Mouse (Mus musculus): ENCODE measurements around the gene Creg2.
"Not testable (repeated sequence)": the region's sequence is repeated elsewhere in the genome, so short reads cannot be mapped to it uniquely, and the experiment has no call there.

The Creg2 gene

DNA sequence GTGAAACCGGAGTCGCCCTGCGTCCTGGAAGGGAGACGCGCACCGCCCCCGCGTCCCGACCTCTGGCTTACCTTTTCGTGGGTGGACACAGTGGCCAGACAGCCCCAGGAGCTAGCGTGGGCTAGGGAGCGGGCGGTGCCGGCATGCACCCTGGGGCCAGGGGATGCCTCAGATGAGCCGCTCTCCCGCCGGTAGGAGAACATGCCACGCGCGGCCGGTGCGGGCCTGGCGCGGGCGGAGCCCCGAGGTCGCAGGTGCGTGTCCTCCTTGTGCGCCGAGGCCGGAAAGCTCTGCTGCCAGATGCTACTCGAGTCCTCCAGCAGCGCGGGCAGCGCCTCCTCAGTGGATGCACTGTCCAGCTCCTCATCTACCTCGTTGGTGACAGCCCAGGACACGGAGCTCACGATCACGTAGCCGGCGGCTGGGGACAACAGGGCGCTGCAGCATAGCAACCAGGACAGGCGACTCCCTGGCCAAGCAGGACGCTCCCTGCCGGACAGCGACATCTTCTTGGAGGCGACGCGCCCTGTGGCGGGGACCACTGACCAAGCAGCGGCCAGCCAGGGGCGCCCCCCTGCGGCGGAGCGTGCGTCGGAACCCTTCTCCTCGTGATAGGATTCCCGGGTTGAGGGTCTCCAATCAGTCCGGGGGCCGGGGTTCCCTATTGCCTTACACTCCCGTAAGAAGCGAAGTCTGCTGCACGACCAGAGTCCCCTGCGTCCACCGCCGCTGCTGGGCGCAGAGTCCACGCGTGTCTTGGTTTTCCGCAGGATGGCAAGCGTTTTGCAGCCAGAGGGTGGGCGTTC, 636 bp downstream of the Creg2 start:
- in situ Hi-C loops (cut with MboI) = no loop called here

GRCm38 (mm10) chr1:39649691-39650434, 1.4 kb downstream of the Creg2 start:
- in situ Hi-C loops (cut with MboI) = no loop called here

DNA sequence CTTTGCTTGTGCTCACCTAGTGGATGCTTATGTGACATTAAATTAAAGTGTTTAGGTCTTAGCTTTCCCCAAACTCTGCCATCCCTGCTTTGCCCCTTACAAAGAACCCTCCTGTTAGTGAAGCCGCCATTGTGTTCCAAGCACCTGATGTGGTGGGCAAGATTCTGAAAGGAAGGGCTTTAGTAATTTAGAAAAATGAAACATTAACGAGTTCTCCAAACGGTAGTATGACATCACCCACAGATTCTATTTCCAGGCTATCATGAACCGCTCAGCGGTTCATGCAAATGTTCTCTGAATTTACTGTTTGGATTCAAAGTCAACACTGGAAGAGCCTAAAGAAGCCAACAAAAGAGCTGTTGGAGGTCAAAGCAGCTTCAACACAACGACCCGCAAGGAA, 2.7 kb downstream of the Creg2 start:
- in situ Hi-C loops (cut with MboI) = no loop called here

DNA sequence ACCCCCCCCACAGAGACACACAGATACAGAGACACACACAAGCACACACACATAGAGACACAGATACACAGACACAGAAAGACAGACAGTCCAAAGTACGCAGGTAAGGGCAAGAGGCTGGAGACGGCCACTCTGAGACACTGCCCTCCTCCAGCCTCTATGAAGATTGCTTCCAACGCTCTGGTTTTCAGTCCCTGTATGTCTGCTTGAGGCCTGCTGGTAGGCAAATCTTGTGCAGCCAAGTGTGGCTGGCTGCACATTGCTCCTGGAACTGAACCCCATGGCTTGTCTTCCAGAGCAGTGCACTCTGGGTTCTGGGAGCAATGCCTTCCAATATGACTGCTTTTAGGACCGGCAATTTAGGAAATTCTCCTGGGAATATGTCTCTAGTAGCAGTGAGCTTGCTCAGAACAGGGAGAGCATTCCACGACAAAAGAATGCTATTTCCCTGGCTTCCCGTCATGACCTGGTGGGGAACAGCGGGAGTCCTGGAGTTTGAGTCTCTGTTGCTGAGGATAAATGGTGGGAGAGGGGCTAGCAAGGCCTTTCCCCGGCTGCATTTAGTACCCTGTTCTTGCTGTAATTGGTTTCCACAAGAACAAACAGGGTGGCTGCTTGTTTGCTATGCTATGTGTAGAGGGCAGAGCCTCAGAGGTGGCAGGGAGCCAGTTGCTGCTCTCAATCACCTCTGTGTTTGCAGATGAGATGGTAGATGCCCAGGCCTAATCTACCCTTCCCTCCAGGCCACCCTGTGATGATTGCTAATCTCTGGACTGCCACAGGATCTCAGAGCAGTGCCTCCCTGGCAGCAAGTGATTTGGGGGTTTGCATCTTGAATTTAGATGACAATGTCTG, 5.1 kb downstream of the Creg2 start:
- in situ Hi-C loops (cut with MboI) = no loop called here

- in situ Hi-C loops (cut with MboI) = no loop called here
Observed at GRCm38 (mm10) chr1:39644333-39644732, 6.9 kb downstream of the Creg2 start.

- in situ Hi-C loops (cut with MboI) = no loop called here
Observed at GRCm38 (mm10) chr1:39641667-39642066, 9.6 kb downstream of the Creg2 start.

- in situ Hi-C loops (cut with MboI) = no loop called here
Observed at GRCm38 (mm10) chr1:39637139-39637538, 14.1 kb downstream of the Creg2 start.

DNA sequence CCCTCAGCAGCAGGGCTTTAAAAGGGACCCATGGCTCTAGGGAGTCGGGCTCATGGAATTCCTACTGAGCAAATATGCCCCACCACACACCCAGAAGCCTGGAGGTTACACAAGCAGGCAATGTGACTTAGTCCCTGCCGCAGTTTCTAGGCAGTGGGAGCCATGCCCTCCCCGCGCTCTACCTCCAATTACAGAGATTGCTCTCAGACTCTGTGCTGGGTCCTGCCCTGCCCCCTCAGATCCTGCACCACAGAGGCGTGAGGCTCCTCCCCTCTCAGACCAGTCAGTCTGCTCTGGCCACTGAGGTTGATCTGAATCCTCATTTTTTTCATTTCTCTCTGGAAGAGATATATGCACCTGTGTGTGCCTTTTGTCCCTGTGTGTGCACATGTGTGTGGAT, 14.6 kb downstream of the Creg2 start:
- in situ Hi-C loops (cut with MboI) = no loop called here

DNA sequence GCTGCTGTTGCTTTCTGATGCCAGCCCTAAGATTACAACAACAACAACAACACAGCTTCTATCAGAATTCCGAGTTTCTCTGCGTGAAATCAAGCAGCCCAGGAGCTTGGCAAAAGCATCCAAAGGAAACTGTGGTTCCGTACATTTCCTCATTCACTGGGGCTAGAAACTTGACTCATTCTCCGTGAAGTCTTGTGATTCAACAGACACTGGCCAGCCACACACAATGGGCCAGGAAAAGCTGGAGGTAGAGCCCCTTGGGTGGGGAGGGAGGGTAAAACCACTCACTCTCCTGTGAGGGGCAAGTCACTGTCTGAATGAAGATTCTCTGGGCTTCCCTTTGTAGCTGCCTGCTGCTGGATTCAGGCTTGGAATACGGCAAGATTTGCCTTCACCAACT, 15.1 kb downstream of the Creg2 start:
- in situ Hi-C loops (cut with MboI) = no loop called here

DNA sequence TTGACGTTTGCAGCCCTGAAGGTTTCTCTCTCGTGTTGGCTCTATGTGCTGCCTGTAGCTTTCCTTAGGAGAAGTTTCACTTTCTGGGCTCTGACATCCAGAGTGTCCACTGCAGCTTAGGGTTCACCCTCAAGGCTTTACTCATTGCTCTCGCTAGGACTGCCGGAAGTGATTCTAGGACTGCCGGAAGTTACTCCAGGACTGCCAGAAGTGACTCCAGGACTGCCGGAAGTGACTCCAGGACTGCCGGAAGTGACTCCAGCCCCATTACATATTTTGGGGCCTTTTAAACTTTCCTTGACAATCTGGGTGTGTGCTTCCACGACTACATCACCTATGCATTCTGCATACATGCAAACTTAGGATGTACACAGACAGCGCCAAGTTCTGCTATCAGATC, 22.7 kb downstream of the Creg2 start:
- in situ Hi-C loops (cut with MboI) = no loop called here

- in situ Hi-C loops (cut with MboI) = no loop called here
Observed at GRCm38 (mm10) chr1:39625491-39625890, 25.8 kb downstream of the Creg2 start.

DNA sequence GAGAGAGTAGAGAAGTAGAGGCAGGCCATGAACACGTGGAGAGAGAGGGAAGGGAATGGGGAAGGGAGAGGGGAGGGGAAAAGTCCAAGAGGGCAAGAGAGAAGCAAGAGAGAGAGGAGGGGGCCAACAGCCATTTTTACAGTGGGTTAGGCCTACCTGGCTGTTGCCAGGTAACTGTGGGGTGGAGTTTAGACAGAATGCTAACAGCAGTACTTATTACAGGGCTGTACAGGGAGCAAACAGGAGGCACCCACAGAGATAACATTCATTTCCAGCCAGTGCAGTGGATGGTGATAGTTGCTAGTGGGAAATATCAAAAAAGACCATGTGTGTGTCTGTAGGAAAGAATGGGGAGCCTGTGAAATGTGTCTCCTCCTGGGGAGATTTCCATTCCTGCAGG, 27.5 kb downstream of the Creg2 start:
- in situ Hi-C loops (cut with MboI) = no loop called here

GRCm38 (mm10) chr1:39623106-39623505, 28.2 kb downstream of the Creg2 start:
- in situ Hi-C loops (cut with MboI) = no loop called here

GRCm38 (mm10) chr1:39618524-39618923, 32.8 kb downstream of the Creg2 start:
- in situ Hi-C loops (cut with MboI) = no loop called here

GRCm38 (mm10) chr1:39615526-39615925, 35.7 kb downstream of the Creg2 start:
- in situ Hi-C loops (cut with MboI) = no loop called here

- in situ Hi-C loops (cut with MboI) = no loop called here
Observed at GRCm38 (mm10) chr1:39614462-39615279, 36.6 kb downstream of the Creg2 start.

GRCm38 (mm10) chr1:39613061-39613460, 38.2 kb downstream of the Creg2 start:
- in situ Hi-C loops (cut with MboI) = no loop called here

GRCm38 (mm10) chr1:39612491-39612890, 38.8 kb downstream of the Creg2 start:
- in situ Hi-C loops (cut with MboI) = no loop called here

DNA sequence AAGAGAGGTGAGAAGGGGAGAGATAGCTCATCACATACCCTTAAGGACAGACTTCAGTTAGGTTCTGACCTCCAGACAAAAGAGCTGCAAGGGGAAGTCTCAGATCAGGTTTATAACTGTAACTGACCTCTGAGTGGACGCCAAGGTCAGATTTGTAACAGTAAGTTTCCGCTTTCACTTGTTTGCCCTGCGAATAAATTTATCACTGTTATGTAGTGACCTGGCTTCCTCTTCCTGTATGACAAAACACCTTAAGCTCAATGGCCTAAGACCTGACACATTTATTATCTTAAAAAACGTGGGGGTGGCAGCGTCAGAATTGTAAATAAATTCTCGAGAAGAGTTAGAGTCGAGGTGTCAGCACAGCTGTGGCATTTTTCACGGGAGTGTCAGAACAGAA, 42.7 kb downstream of the Creg2 start:
- in situ Hi-C loops (cut with MboI) = no loop called here

DNA sequence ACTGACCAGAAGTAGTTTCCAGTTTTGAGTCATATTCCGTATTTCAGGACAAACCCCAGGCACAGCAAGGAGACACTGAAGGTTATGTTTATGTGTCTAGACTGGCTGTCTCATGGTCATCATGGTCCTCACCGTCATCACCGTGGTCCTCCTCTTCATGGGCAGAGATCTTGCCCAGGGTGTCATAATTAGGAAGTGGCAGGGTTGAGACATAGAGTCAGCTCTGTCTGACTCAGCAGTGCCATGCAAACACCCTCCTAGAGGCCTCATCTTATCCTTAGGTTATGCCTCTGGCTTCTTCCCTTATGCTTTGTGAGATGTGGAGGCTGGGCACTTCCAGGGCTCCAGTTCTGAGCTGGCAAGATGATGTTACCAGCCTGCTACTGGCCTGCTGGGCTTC, 48.8 kb downstream of the Creg2 start:
- in situ Hi-C loops (cut with MboI) = no loop called here

- in situ Hi-C loops (cut with MboI) = no loop called here
Observed at GRCm38 (mm10) chr1:39598726-39599125, 52.5 kb downstream of the Creg2 start.

- in situ Hi-C loops (cut with MboI) = not testable (repeated sequence)
Observed at GRCm38 (mm10) chr1:39597135-39597534, 54.1 kb downstream of the Creg2 start.

Measured in mature B cell (primary cell).